Mouse (Mus musculus): ENCODE results near the gene Bud13. TPM values are rescaled to one million over a fixed set of nuclear protein-coding genes. Genes with fewer than 3 reads are reported as not detected.
A peak's percentile ranks its signal among the peaks of the same experiment; 100 is the strongest.
"Not testable (repeated sequence)": the region's sequence is repeated elsewhere in the genome, so short reads cannot be mapped to it uniquely, and the experiment has no call there.

Gene Bud13
- total RNA-seq, 2 experiments from 2014 or later, result 13.2 TPM

DNA sequence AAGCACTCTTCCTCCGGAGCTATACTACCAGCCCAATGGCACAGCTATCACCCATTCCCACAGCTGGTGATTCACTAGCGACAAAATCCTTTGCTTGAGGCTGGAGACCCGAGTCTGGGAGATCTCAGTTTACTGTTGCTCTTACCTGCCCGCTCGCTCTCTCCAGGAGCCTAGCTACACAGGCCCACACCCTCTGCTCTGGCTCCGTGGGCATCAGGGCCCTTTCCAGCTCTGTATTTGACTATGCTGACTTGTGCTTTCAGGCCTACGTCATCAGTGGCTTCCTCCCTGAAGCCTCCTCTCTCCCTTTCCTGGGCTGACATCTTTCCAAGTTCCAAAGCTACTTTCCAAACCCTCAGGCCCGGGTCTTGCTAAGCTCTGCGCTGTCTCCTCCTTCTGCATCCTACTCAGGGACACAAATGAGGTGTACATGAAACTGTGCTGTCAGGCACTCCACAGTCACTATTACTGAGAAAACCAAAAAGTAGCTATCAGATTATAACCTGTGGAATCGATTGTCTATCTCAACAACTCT, 52.7 kb downstream of the Bud13 start:
- intact Hi-C loops (cut with DNase I), result no loop called here
- no peak for DNase-seq

DNA sequence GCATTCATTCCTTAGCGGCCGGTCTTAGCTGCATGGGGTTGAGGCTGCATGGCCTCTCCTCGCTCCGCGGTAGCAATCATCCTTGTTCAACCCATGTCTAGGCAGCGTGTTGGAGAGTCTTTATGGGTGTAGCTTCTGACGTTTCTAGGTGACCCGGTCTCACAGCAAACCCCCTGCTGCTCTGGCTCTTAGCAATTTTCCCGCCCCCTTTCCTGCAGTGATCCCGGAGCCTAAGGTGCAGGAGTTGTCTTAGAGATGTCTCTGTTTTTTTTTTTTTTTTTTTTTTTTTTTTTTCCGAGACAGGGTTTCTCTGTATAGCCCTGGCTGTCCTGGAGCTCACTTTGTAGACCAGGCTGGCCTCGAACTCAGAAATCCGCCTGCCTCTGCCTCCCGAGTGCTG, 53.5 kb downstream of the Bud13 start:
- intact Hi-C loops (cut with DNase I); DNase-seq: not testable (repeated sequence)

DNA sequence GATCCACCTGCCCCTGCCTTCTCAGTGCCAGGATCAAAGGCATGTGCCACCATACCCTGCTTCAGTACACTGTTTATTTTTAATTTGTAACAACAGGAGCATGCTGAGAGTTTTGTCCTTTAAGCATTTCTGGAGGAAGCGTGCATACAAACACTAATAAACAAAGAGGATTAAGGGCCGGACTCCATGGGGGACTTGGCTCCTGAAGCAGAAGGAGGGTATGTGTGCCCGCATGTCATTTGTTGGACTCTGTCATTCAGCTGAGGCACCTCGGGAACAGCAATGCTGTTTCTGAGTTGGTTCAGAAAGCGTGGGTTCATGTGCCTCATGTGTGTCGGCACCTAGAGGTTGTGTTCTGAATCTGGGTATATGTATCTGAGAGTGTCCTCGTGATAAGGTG, 54.5 kb downstream of the Bud13 start:
- intact Hi-C loops (cut with DNase I), result no loop called here
- no peak for DNase-seq

DNA sequence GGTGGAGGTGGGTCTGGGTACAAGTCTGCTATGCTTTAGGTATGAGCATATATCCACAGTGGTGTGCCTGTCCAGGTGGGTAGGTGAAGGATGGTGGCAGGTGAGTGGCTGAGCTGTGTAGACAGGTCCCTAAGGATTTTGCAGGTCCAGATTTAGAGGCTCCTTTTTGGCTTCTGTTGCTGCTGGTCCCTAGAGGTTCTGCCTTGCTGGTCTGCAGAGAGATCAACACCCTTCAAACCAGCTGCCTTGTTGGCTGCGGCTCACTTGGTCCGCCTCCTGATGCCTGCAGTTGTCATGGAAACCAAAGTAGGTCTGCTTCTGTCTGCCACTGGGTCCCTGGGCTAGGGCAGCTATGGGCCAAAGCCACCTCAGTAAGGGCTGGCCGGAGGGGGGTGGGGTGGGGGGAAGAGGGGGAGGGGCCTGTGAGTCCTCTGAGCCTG, 55.1 kb downstream of the Bud13 start:
- intact Hi-C loops (cut with DNase I), result no loop called here

DNA sequence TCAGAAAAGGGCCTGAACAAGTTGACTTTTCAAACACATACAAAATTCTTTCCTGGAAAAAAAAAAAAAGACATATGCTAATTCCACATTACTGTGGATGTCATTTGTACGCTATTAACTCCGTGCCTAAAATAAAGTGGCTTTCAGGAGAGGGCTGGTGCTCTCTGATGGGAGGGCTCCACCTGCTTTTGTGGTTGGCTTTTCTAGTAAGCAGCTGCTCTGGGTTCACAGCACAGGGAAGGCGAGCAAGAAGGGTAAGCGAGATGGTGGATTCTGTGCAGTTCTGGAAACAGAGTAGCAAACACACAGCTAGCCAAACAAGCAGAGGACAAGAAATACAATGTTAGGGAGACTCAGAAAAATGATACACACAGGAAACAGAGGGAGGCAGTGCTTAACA, 55.6 kb downstream of the Bud13 start:
- no peak for DNase-seq
- intact Hi-C loops (cut with DNase I), result no loop called here

More for the DNA sequence above, 55.1 kb downstream of the Bud13 start:
- peak; percentile 83 for DNase-seq

DNA sequence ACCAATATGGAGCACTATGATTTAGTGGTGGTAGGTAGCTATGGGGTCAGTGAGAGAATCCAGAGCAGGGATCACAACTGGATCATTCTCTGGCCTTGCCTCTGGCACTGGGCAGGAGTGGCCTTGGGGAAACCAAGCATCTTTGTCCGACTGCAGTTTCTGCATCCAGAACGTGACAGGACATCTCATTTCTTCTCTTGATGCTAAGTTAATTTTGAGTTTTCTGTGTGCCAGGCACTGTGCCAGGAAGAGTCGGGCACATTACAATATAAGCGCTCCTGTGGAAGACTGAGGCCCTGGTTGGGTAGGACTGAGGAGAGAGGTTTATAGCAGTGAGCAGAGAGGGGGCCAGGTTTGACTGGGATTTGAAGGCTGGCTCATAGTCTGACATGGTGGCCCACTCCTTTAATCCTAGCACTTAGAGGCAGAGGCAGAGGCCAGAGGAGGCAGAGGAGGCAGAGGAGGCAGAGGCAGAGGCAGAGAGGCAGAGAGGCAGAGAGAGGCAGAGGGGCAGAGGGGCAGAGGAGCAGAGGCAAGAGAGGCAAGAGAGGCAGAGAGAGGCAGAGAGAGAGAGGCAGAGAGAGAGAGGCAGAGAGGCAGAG, 56.3 kb downstream of the Bud13 start:
- intact Hi-C loops (cut with DNase I), result no loop called here
- DNase-seq, result no peak

DNA sequence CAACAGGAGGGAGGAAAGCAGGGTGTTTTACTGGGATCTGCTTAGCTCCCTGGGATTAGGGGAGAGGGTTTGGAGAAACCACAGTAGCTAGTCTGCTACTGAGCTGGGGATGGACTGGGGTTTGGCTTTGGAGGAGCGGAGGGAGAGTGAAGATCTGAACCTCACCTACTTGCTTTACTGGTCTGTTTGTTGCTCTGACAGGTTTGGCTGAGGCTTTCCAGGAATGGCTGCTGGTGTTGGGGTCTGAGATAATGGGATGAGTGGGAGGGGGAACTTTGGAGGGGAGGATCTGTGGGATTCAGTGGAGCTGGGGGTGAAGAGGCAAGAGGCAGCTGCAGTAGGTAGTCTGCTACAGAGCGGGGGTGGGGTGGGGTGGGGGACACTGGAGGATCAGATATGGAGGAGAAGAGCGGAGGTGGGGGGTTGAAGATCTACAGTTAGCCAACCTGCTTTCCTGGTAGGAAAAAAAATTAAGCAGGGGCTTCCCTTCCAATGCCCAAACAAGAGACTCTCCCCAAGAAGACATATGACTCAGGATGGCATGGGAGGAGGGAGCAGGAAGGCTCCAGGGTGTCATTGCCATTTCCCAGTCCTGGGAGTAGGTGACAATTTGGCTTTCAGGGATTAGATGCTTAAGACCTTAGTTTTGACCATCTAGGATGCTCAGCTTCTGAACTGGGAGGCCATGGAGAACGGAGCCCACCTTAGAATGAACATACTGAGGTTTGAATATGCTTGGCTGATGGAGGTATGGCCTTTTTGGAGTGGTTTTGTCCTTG, 63.3 kb downstream of the Bud13 start:
- intact Hi-C loops (cut with DNase I), result no loop called here

More for the DNA sequence above, 63.3 kb downstream of the Bud13 start:
- no peak for DNase-seq

Other genes with a start within 250 kb of the Bud13 start
- gene Apoa1, start 54.4 kb upstream of the Bud13 start, total RNA-seq (2021), result 1 to 10 TPM in 1 of 2 experiments, not detected in 1; 1.4 TPM
- gene Apoc3, start 47.4 kb upstream of the Bud13 start, total RNA-seq (2021), result not detected
- gene Apoa4, start 42.3 kb upstream of the Bud13 start, total RNA-seq (2021), result not detected
- not detected for gene Apoa5, start 14.4 kb upstream of the Bud13 start, total RNA-seq (2021)
- gene Zpr1, start 9.9 kb upstream of the Bud13 start, total RNA-seq (2021), result 10 to 100 TPM; 47.2 to 48.1 TPM
- not detected for gene 4931429L15Rik, start 37.0 kb downstream of the Bud13 start, total RNA-seq (2021)

Data from left cerebral cortex, postnatal 4 days (tissue).